Mouse (Mus musculus): ENCODE results near the gene Gm10135. TPM values are rescaled to one million over a fixed set of nuclear protein-coding genes. Genes with fewer than 3 reads are reported as not detected.

Gm10135 gene
- polyA plus RNA-seq, 2 experiments, result not detected

DNA sequence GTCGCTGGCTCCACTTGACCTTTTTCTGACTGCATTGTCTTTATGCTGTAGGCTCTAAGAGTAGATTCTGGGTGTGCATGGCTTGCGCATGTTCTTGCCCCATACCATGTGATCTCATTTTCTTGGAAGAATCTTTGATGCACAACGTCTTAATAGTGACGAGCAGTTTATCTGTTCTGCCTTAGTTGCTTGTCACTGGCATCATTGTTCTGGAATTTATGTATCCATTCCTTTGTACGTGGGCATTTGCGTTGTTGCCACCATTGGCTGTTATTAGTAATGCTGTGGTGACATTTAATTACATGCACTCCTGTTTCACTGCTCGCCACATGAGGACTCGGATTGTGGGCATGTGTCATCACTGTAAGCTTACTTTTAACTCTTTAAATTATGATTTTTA lies 53.3 kb downstream of the Gm10135 start:
- DNase-seq (ENCODE audit: low spot score) (no peak), ATAC-seq (ENCODE audit: low FRiP score, low read depth) (no peak)
- no peaks in the 10 kb centered on the region for H3K36me3 ChIP-seq (ENCODE audit: control insufficient read depth, insufficient read depth, low read length)
- TF ChIP-seq POLR2A (IDR thresholded peaks at IDR 0.05; ENCODE audit: borderline replicate concordance, extremely low read depth, insufficient read depth, insufficient read length), result no peak
- peaks cover 11% of the 10 kb centered on the region for H3K4me1 ChIP-seq (ENCODE audit: control insufficient read depth, insufficient read depth, low read length)
- no peaks in the 10 kb centered on the region for H3K9me3 ChIP-seq (ENCODE audit: control insufficient read depth, low read length)
- no peak overlapping the region for H3K4me2 ChIP-seq (replicated peaks; ENCODE audit: low read depth, low read length, severe bottlenecking)
- no peaks in the 10 kb centered on the region for H3K27me3 ChIP-seq (ENCODE audit: control insufficient read depth, insufficient read depth, low read length)
- no peak overlapping the region for H3K4me3 ChIP-seq (replicated peaks; ENCODE audit: low read length)
- H3K9ac ChIP-seq (ENCODE audit: low read depth, low read length, severe bottlenecking), result no peak overlapping the region
- H3K27ac ChIP-seq (replicated peaks; ENCODE audit: low read depth, low read length), result no peak overlapping the region
- 92% methylated on average over 8 of the region's 8 CpGs for WGBS

- Histone ChIP-seq H3K27ac (replicated peaks; ENCODE audit: low read depth, low read length) (no peak overlapping the region), H3K4me2 (replicated peaks; ENCODE audit: low read depth, low read length, severe bottlenecking) (no peak overlapping the region), H3K4me3 (replicated peaks; ENCODE audit: low read length) (no peak overlapping the region), H3K9ac (ENCODE audit: low read depth, low read length, severe bottlenecking) (no peak overlapping the region), H3K9me3 (ENCODE audit: control insufficient read depth, low read length) (no peaks in the 10 kb centered on the region), H3K27me3 (ENCODE audit: control insufficient read depth, insufficient read depth, low read length) (no peaks in the 10 kb centered on the region), H3K36me3 (ENCODE audit: control insufficient read depth, insufficient read depth, low read length) (no peaks in the 10 kb centered on the region), H3K4me1 (ENCODE audit: control insufficient read depth, insufficient read depth, low read length) (peaks cover 16% of the 10 kb centered on the region)
- ATAC-seq (ENCODE audit: low FRiP score, low read depth) (no peak), DNase-seq (ENCODE audit: low spot score) (no peak)
- 89% methylated on average over 4 of the region's 4 CpGs for WGBS
- no peak for TF ChIP-seq POLR2A (IDR thresholded peaks at IDR 0.05; ENCODE audit: borderline replicate concordance, extremely low read depth, insufficient read depth, insufficient read length)
These were observed 54.1 kb downstream of the Gm10135 start for GRCm38 (mm10) chr5:72920416-72920815.

GRCm38 (mm10) chr5:72916851-72917250 lies 57.7 kb downstream of the Gm10135 start:
- peak overlapping the region; percentile 56; the same call in 1 of the 2 replicates for H3K4me2 ChIP-seq (replicated peaks; ENCODE audit: low read depth, low read length, severe bottlenecking)
- TF ChIP-seq POLR2A (IDR thresholded peaks at IDR 0.05; ENCODE audit: borderline replicate concordance, extremely low read depth, insufficient read depth, insufficient read length), result no peak
- H3K27ac ChIP-seq (replicated peaks; ENCODE audit: low read depth, low read length), result no peak overlapping the region
- no peak for ATAC-seq (ENCODE audit: low FRiP score, low read depth)
- no peaks in the 10 kb centered on the region for H3K36me3 ChIP-seq (ENCODE audit: control insufficient read depth, insufficient read depth, low read length)
- H3K4me3 ChIP-seq (replicated peaks; ENCODE audit: low read length), result peak overlapping the region; percentile 99
- peaks cover 23% of the 10 kb centered on the region for H3K4me1 ChIP-seq (ENCODE audit: control insufficient read depth, insufficient read depth, low read length)
- peak overlapping the region; percentile 99; the same call in 1 of the 2 replicates for H3K9ac ChIP-seq (ENCODE audit: low read depth, low read length, severe bottlenecking)
- 45% methylated on average over 1 of the region's 1 CpGs for WGBS
- H3K27me3 ChIP-seq (ENCODE audit: control insufficient read depth, insufficient read depth, low read length), result no peaks in the 10 kb centered on the region
- DNase-seq (ENCODE audit: low spot score), result no peak
- no peaks in the 10 kb centered on the region for H3K9me3 ChIP-seq (ENCODE audit: control insufficient read depth, low read length)

DNA sequence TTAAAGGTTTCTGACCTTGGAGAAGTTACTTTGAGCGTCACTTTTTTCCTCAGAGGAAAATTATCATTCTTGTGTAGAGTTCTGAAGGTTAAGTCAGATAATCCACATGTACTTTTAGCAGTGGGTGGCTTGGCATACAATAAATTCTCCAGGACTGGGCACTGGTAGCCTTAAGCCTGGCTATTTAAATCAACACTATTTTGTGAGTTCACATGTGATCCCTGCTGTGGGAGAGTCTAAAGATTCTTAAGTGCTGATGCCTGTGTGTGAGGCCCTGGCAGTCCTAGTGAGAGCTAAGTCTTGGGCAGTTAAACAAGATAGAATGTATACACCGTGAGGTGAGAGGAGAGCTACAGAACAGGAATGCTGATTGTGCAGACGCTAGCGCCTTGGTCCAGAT lies 58.5 kb downstream of the Gm10135 start:
- Histone ChIP-seq H3K4me3 (replicated peaks; ENCODE audit: low read length) (peak overlapping the region; percentile 99), H3K9ac (ENCODE audit: low read depth, low read length, severe bottlenecking) (peak overlapping the region; percentile 99), H3K4me1 (ENCODE audit: control insufficient read depth, insufficient read depth, low read length) (peaks cover 23% of the 10 kb centered on the region), H3K27ac (replicated peaks; ENCODE audit: low read depth, low read length) (no peak overlapping the region), H3K36me3 (ENCODE audit: control insufficient read depth, insufficient read depth, low read length) (no peaks in the 10 kb centered on the region), H3K27me3 (ENCODE audit: control insufficient read depth, insufficient read depth, low read length) (no peaks in the 10 kb centered on the region), H3K4me2 (replicated peaks; ENCODE audit: low read depth, low read length, severe bottlenecking) (peak overlapping the region; percentile 56), H3K9me3 (ENCODE audit: control insufficient read depth, low read length) (no peaks in the 10 kb centered on the region)
- DNase-seq (ENCODE audit: low spot score) (no peak), ATAC-seq (ENCODE audit: low FRiP score, low read depth) (no peak)
- TF ChIP-seq POLR2A (IDR thresholded peaks at IDR 0.05; ENCODE audit: borderline replicate concordance, extremely low read depth, insufficient read depth, insufficient read length), result no peak
- 23% methylated on average over 4 of the region's 4 CpGs for WGBS

Other genes with a start within 250 kb of the Gm10135 start
- 0.13 and 0.17 TPM in 2 replicates for gene Txk, start 221.9 kb downstream of the Gm10135 start, polyA plus RNA-seq (2012; rRNA removed)
- 0.15 and 0.17 TPM in 2 replicates for gene Txk, start 221.9 kb downstream of the Gm10135 start, polyA plus RNA-seq (2014; fragmentation: Nextera tagmentation; extraction: Ambion mirVana)
- gene Tec, start 106.2 kb downstream of the Gm10135 start, polyA plus RNA-seq (2012; rRNA removed), result 4.0 and 5.9 TPM in 2 replicates
- 7.9 and 8.7 TPM in 2 replicates for gene Tec, start 106.2 kb downstream of the Gm10135 start, polyA plus RNA-seq (2014; fragmentation: Nextera tagmentation; extraction: Ambion mirVana)
- 28.0 and 29.7 TPM in 2 replicates for gene Slain2, start 60.4 kb downstream of the Gm10135 start, polyA plus RNA-seq (2012; rRNA removed)
- 24.2 and 25.8 TPM in 2 replicates for gene Slain2, start 60.4 kb downstream of the Gm10135 start, polyA plus RNA-seq (2014; fragmentation: Nextera tagmentation; extraction: Ambion mirVana)
- gene Slc10a4, start 32.2 kb upstream of the Gm10135 start, polyA plus RNA-seq (2012; rRNA removed), result 0.96 and 1.1 TPM in 2 replicates
- 0.28 and 0.43 TPM in 2 replicates for gene Slc10a4, start 32.2 kb upstream of the Gm10135 start, polyA plus RNA-seq (2014; fragmentation: Nextera tagmentation; extraction: Ambion mirVana)

Measured in limb, embryonic 14.5 days (tissue).